Mouse (Mus musculus) midbrain, embryonic 10.5 days (tissue): ENCODE data around the gene Rbsn. TPM values are rescaled to one million over a fixed set of nuclear protein-coding genes. Genes with fewer than 3 reads are reported as not detected.

ENCODE experiments used
- DNase-seq: peaks from one replicate; pipeline ENCODE4 v3.0.0-alpha.2; 2017; ENCODE audit warnings: low spot score
- H3K27ac ChIP-seq: fragments of 300-500 bp; sonication (generic); replicated peaks from 2 replicates; pipeline ENCODE4 v1.5.1; 2016; ENCODE audit warnings: mild to moderate bottlenecking
- H3K27me3 ChIP-seq: fragments of 300-500 bp; sonication (generic); 2 replicates; pipeline ENCODE4 v1.6.1; 2016; ENCODE audit warnings: low read depth, mild to moderate bottlenecking; ENCODE audit not compliant: poor library complexity, severe bottlenecking
- H3K36me3 ChIP-seq: fragments of 300-500 bp; sonication (generic); 2 replicates; pipeline ENCODE4 v1.6.1; 2016; ENCODE audit warnings: mild to moderate bottlenecking, moderate library complexity
- H3K4me1 ChIP-seq: fragments of 300-500 bp; sonication (generic); 2 replicates; pipeline ENCODE4 v1.6.1; 2016
- H3K4me3 ChIP-seq: fragments of 300-500 bp; sonication (generic); 2 replicates; pipeline ENCODE4 v1.5.1; 2016; ENCODE audit warnings: mild to moderate bottlenecking, moderate library complexity
- H3K9me3 ChIP-seq: fragments of 300-500 bp; sonication (generic); replicated peaks from 2 replicates; pipeline ENCODE4 v1.6.1; 2016; ENCODE audit warnings: mild to moderate bottlenecking
- WGBS: fragments of 180-500 bp; shearing (Covaris S2); methylation state at CpG from one replicate; pipeline ENCODE4 v1.1.7; 2016; 5-methylcytosine and 5-hydroxymethylcytosine counted together
- polyA plus RNA-seq: library from polyadenylated mRNA; unstranded; fragments of >200 nt; fragmentation: Nextera tagmentation; extraction: Ambion mirVana; gene quantifications from 2 replicates; pipeline ENCODE4 v1.2.1, GENCODE M21; 2016

The Rbsn gene
- polyA plus RNA-seq, 1 experiment from 2014 or later, result 26.5 TPM

GRCm38 (mm10) chr6:92145881-92146280 is 68.8 kb downstream of the Rbsn start:
- Histone ChIP-seq H3K4me3 (no peak overlapping the region), H3K27ac (no peak overlapping the region), H3K36me3 (peaks cover 76% of the 10 kb centered on the region), H3K9me3 (no peaks in the 10 kb centered on the region), H3K27me3 (no peaks in the 10 kb centered on the region), H3K4me1 (no peaks in the 10 kb centered on the region)
- DNase-seq, result no peak
- WGBS, result 94% methylated on average over 4 of the region's 4 CpGs

Other genes with a start within 250 kb of the Rbsn start
- gene Fgd5, start 236.0 kb downstream of the Rbsn start, polyA plus RNA-seq, result 5.1 and 5.6 TPM in 2 replicates
- gene Nr2c2, start 123.5 kb downstream of the Rbsn start, polyA plus RNA-seq, result 18.0 and 19.0 TPM in 2 replicates
- gene Mrps25, start 30.9 kb downstream of the Rbsn start, polyA plus RNA-seq, result 94.6 and 105 TPM in 2 replicates
- gene Trh, start 29.7 kb upstream of the Rbsn start, polyA plus RNA-seq, result 37.6 and 43.5 TPM in 2 replicates